Mouse (Mus musculus): Measurements from ENCODE around the gene Il18rap. TPM values are rescaled to one million over a fixed set of nuclear protein-coding genes. Genes with fewer than 3 reads are reported as not detected.

The Il18rap gene
- polyA plus RNA-seq, 1 experiment from 2014 or later = 0.03 TPM

Other genes with a start within 250 kb of the Il18rap start
- 0.81 and 3.1 TPM in 2 replicates for gene Il1rl2, start 190.8 kb upstream of the Il18rap start, polyA plus RNA-seq (2015; fragmentation: Nextera tagmentation; extraction: Ambion mirVana)
- 0.04 and 0.63 TPM in 2 replicates for gene Il1rl1, start 85.8 kb upstream of the Il18rap start, polyA plus RNA-seq (2015; fragmentation: Nextera tagmentation; extraction: Ambion mirVana)
- gene Il18r1, start 49.8 kb upstream of the Il18rap start, polyA plus RNA-seq (2015; fragmentation: Nextera tagmentation; extraction: Ambion mirVana) = 0.37 TPM in 1 of 2 replicates, not detected in the other
- 0.09 and 0.10 TPM in 2 replicates for gene Slc9a4, start 64.7 kb downstream of the Il18rap start, polyA plus RNA-seq (2015; fragmentation: Nextera tagmentation; extraction: Ambion mirVana)
- 0.26 and 0.68 TPM in 2 replicates for gene Slc9a2, start 165.2 kb downstream of the Il18rap start, polyA plus RNA-seq (2015; fragmentation: Nextera tagmentation; extraction: Ambion mirVana)

All from neural tube, embryonic 15.5 days (tissue).